Mouse (Mus musculus) lung, postnatal 0 days (tissue): ENCODE results near the gene Slc9a7. TPM values are rescaled to one million over a fixed set of nuclear protein-coding genes. Genes with fewer than 3 reads are reported as not detected.

ENCODE experiments used
- ATAC-seq: fragments of 200-750 bp; cut with Nextera tagmentation; 2 replicates; pipeline ENCODE4 v1.8.0; 2017; ENCODE audit warnings: moderate library complexity
- DNase-seq: peaks from one replicate; pipeline ENCODE4 v3.0.0-alpha.2; 2016; ENCODE audit warnings: low spot score
- H3K27ac ChIP-seq: fragments of 300-500 bp; sonication (generic); 2 replicates; pipeline ENCODE4 v1.5.1; 2014; ENCODE audit warnings: antibody characterized with exemption, mild to moderate bottlenecking, low read length, mixed read lengths
- H3K27me3 ChIP-seq: fragments of 300-500 bp; sonication (generic); replicated peaks from 2 replicates; pipeline ENCODE4 v1.6.1; 2014; ENCODE audit warnings: low read length, mixed read lengths; ENCODE audit not compliant: insufficient read depth
- H3K36me3 ChIP-seq: fragments of 300-500 bp; sonication (generic); 2 replicates; pipeline ENCODE4 v1.6.1; 2014; ENCODE audit warnings: low read length, mixed read lengths; ENCODE audit not compliant: insufficient read depth
- H3K4me1 ChIP-seq: fragments of 300-500 bp; sonication (generic); 2 replicates; pipeline ENCODE4 v1.6.1; 2014; ENCODE audit warnings: antibody characterized with exemption, low read depth, low read length, mixed read lengths; ENCODE audit not compliant: insufficient read depth
- H3K4me2 ChIP-seq: fragments of 300-500 bp; sonication (generic); replicated peaks from 2 replicates; pipeline ENCODE4 v1.6.1; 2014; ENCODE audit warnings: low read depth, mild to moderate bottlenecking, low read length, moderate library complexity, mixed read lengths
- H3K4me3 ChIP-seq: fragments of 300-500 bp; sonication (generic); 2 replicates; pipeline ENCODE4 v1.5.1; 2014; ENCODE audit warnings: low read depth, low read length
- H3K9ac ChIP-seq: fragments of 300-500 bp; sonication (generic); replicated peaks from 2 replicates; pipeline ENCODE4 v1.6.1; 2014; ENCODE audit warnings: low read depth, mild to moderate bottlenecking
- H3K9me3 ChIP-seq: fragments of 300-500 bp; sonication (generic); 2 replicates; pipeline ENCODE4 v1.6.1; 2016; ENCODE audit warnings: low read length, mixed read lengths
- CTCF ChIP-seq: IDR thresholded peaks from 2 replicates; pipeline ENCODE4 v1.5.1; 2016; ENCODE audit warnings: antibody characterized with exemption, mild to moderate bottlenecking
- EP300 ChIP-seq: IDR thresholded peaks from 2 replicates; pipeline ENCODE4 v1.6.1; 2016; ENCODE audit warnings: antibody characterized with exemption, mild to moderate bottlenecking, control low read depth
- WGBS: fragments of 180-500 bp; shearing (Covaris S2); extraction: QIAGEN DNeasy Blood & Tissue Kit; methylation state at CpG from one replicate; pipeline ENCODE4 v1.1.7; 2014; 5-methylcytosine and 5-hydroxymethylcytosine counted together
- polyA plus RNA-seq: library from polyadenylated mRNA; unstranded; fragments of >200 nt; fragmentation: Nextera tagmentation; extraction: Ambion mirVana; gene quantifications from 2 replicates; pipeline ENCODE4 v1.2.1, GENCODE M21; 2015

Gene Slc9a7
- polyA plus RNA-seq, 1 experiment from 2014 or later, result 0.54 TPM

GRCm38 (mm10) chrX:20292040-20292417, 422 bp upstream of the Slc9a7 start:
- H3K4me3 ChIP-seq, result peak overlapping the region; percentile 42
- 26% methylated on average over 11 of the region's 11 CpGs for WGBS
- peak overlapping the region; percentile 77 for H3K4me2 ChIP-seq
- no peaks in the 10 kb centered on the region for H3K4me1 ChIP-seq
- H3K27ac ChIP-seq, result no peak overlapping the region
- no peaks in the 10 kb centered on the region for H3K36me3 ChIP-seq
- H3K27me3 ChIP-seq, result no peaks in the 10 kb centered on the region
- ATAC-seq (no peak), DNase-seq (no peak)
- TF ChIP-seq CTCF, result no peak
- TF ChIP-seq EP300, result no peak
- H3K9me3 ChIP-seq, result no peaks in the 10 kb centered on the region
- no peak overlapping the region for H3K9ac ChIP-seq

GRCm38 (mm10) chrX:20290715-20291114, 892 bp downstream of the Slc9a7 start:
- Histone ChIP-seq H3K4me3 (peak overlapping the region; percentile 42; the same call in 1 of the 2 replicates), H3K9me3 (no peaks in the 10 kb centered on the region), H3K36me3 (no peaks in the 10 kb centered on the region), H3K4me1 (no peaks in the 10 kb centered on the region), H3K9ac (no peak overlapping the region), H3K27ac (no peak overlapping the region), H3K4me2 (peak overlapping the region; percentile 77), H3K27me3 (no peaks in the 10 kb centered on the region)
- no peak for ATAC-seq
- 30% methylated on average over 5 of the region's 5 CpGs for WGBS
- no peak for DNase-seq
- TF ChIP-seq EP300, result no peak
- no peak for TF ChIP-seq CTCF

- 85% methylated on average over 3 of the region's 3 CpGs for WGBS
- TF ChIP-seq CTCF (no peak), EP300 (no peak)
- Histone ChIP-seq H3K4me3 (no peak overlapping the region), H3K9me3 (no peaks in the 10 kb centered on the region), H3K4me2 (no peak overlapping the region), H3K27me3 (no peaks in the 10 kb centered on the region), H3K4me1 (no peaks in the 10 kb centered on the region), H3K36me3 (no peaks in the 10 kb centered on the region), H3K9ac (no peak overlapping the region), H3K27ac (no peak overlapping the region)
- no peak for ATAC-seq
- no peak for DNase-seq
Observed at GRCm38 (mm10) chrX:20288674-20289073, 2.9 kb downstream of the Slc9a7 start.

GRCm38 (mm10) chrX:20286254-20286653, 5.4 kb downstream of the Slc9a7 start:
- H3K27ac ChIP-seq, result no peak overlapping the region
- TF ChIP-seq EP300 (no peak), CTCF (no peak)
- no peaks in the 10 kb centered on the region for H3K9me3 ChIP-seq
- H3K4me1 ChIP-seq, result no peaks in the 10 kb centered on the region
- H3K27me3 ChIP-seq, result no peaks in the 10 kb centered on the region
- H3K9ac ChIP-seq, result no peak overlapping the region
- ATAC-seq (no peak), DNase-seq (no peak)
- 53% methylated on average over 2 of the region's 2 CpGs for WGBS
- H3K4me2 ChIP-seq, result no peak overlapping the region
- no peak overlapping the region for H3K4me3 ChIP-seq
- no peaks in the 10 kb centered on the region for H3K36me3 ChIP-seq

GRCm38 (mm10) chrX:20279424-20279823, 12.2 kb downstream of the Slc9a7 start:
- H3K36me3 ChIP-seq, result no peaks in the 10 kb centered on the region
- no peak overlapping the region for H3K4me2 ChIP-seq
- no peaks in the 10 kb centered on the region for H3K27me3 ChIP-seq
- ATAC-seq, result no peak
- TF ChIP-seq CTCF, result no peak
- no peaks in the 10 kb centered on the region for H3K4me1 ChIP-seq
- H3K9me3 ChIP-seq, result no peaks in the 10 kb centered on the region
- no peak for DNase-seq
- H3K4me3 ChIP-seq, result no peak overlapping the region
- 51% methylated on average over 6 of the region's 6 CpGs for WGBS
- H3K9ac ChIP-seq, result no peak overlapping the region
- no peak overlapping the region for H3K27ac ChIP-seq

- Histone ChIP-seq H3K36me3 (no peaks in the 10 kb centered on the region), H3K9me3 (no peaks in the 10 kb centered on the region), H3K27ac (no peak overlapping the region), H3K27me3 (no peaks in the 10 kb centered on the region), H3K4me2 (no peak overlapping the region), H3K4me3 (no peak overlapping the region), H3K9ac (no peak overlapping the region), H3K4me1 (no peaks in the 10 kb centered on the region)
- TF ChIP-seq EP300, result no peak
- no peak for TF ChIP-seq CTCF
- ATAC-seq (no peak), DNase-seq (no peak)
Observed at GRCm38 (mm10) chrX:20273854-20274253, 17.8 kb downstream of the Slc9a7 start.

DNA sequence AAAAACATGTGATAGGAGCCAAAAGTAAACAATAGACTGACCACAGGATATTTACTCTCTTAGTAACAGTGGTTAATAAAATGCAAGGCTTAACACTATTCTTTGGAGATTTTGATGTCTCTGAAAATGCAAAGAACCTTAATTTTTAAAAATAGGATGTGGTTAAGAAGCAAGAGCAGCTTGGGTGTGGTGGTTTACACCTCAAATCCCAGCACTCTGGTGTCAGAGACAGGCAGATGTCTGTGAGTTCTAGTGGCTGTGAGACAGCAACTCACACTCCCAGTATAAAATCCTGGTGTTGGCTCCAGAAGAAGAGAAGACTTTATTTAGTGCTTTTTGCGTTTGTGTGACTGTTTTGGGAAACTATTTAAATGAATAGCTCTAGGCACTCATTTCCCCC, 19.6 kb downstream of the Slc9a7 start:
- H3K4me2 ChIP-seq, result no peak overlapping the region
- no peak overlapping the region for H3K27ac ChIP-seq
- H3K27me3 ChIP-seq, result no peaks in the 10 kb centered on the region
- TF ChIP-seq EP300 (no peak), CTCF (no peak)
- WGBS, result 54% methylated on average over 1 of the region's 1 CpGs
- H3K36me3 ChIP-seq, result no peaks in the 10 kb centered on the region
- H3K9ac ChIP-seq, result no peak overlapping the region
- H3K9me3 ChIP-seq, result no peaks in the 10 kb centered on the region
- no peak overlapping the region for H3K4me3 ChIP-seq
- no peaks in the 10 kb centered on the region for H3K4me1 ChIP-seq
- ATAC-seq (no peak), DNase-seq (no peak)
